Mouse (Mus musculus) layer of hippocampus, adult 18-20 months (tissue): Measurements from ENCODE around the gene Gprc5b. TPM values are rescaled to one million over a fixed set of nuclear protein-coding genes. Genes with fewer than 3 reads are reported as not detected.

Experiments used
- DNase-seq, 2 experiments: peaks; one replicate each; pipeline ENCODE4 v3.0.0; 2022; ENCODE audit warnings: low spot score in 2 of 2
- total RNA-seq, 2 experiments: library from RNA; stranded (reverse); gene quantifications; 2 replicates each; pipeline ENCODE4 v1.2.3; 2021

Gprc5b gene
- total RNA-seq, 2 experiments from 2014 or later: 139 to 155 TPM

DNA sequence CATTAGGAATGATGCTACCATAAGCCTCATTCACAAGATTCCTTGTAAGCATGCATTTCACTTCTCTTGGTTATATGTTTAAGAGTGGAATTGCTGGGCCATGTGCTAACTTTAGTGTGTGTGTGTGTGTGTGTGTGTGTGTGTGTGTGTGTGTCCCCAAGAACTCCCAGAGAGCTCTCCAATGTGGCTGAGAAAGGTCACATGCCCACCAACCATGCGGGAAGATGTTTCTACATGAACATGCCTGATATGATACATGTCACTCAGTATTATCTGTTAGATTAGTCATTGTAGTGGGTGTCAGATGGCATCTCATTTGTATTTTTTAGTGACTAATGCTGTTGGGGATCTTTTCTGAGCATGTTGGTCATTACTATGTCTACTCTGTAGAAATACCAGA is 40.0 kb downstream of the Gprc5b start:
- no peak for DNase-seq

DNA sequence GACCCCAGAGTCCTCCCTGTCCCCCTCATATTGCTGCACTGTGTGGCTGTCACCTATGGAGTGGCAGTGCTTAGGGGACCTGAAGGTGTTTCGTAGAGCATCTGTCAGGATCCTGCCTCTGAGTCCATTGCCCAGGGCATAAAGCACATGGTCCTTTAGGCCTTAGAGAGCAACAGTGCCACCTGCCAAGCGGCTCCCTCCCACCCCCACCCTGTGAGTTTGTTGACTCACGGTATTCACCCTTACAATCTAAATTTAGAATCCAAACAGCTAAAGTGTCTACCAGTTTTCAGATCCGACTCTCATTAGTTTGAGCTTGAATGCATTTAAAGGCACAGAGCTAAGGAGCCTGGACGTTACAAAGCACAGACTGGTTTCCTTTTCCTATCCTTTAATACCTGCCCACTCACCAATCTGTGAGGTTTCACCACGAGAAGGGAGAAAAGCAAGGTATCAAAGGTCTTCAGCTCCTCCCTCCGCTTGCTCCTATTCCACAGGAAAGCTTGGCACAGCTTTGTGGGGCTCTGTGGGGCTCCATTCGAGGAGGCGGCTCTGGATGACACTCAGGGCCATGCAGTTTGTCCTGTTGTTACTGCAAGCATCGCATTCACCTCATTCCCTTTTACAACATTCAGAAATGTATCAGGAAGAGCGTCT is 41.3 kb downstream of the Gprc5b start:
- no peak for DNase-seq

- DNase-seq: no peak
These were observed 45.3 kb downstream of the Gprc5b start for GRCm38 (mm10) chr7:118949749-118950148.

- DNase-seq: no peak
These were observed 46.2 kb downstream of the Gprc5b start for GRCm38 (mm10) chr7:118948677-118949282.

- no peak for DNase-seq
These were observed 47.8 kb downstream of the Gprc5b start for GRCm38 (mm10) chr7:118947241-118947640.

- no peak for DNase-seq
These were observed 50.1 kb downstream of the Gprc5b start for GRCm38 (mm10) chr7:118944884-118945283.

- no peak for DNase-seq
These were observed 51.8 kb downstream of the Gprc5b start for GRCm38 (mm10) chr7:118943170-118943569.

- DNase-seq: peak; percentile 80 to 90
These were observed 52.7 kb downstream of the Gprc5b start for GRCm38 (mm10) chr7:118942297-118942696.

- no peak for DNase-seq
These were observed 57.3 kb downstream of the Gprc5b start for GRCm38 (mm10) chr7:118937469-118938387.

GRCm38 (mm10) chr7:118936844-118937243 is 58.2 kb downstream of the Gprc5b start:
- DNase-seq: no peak

DNA sequence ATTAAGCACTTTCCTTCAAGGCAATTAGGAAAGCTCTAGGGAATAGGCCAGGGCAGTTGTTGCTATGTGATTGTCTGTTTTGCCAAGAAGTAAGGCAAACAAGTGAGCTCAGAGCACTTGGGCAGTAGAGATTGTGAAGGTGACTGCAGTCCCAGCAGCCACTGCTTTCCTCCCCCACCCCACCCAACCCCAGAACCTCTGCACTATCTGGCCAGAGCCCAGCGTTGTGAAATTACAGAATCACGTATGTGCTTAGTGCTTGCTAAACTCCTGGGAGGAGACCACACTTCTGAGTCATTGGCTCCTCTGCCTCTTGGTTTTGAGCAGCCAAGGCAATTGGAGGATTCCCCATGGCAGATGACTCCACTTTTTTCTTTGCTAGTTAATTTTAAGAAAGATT is 59.7 kb downstream of the Gprc5b start:
- DNase-seq: no peak

DNA sequence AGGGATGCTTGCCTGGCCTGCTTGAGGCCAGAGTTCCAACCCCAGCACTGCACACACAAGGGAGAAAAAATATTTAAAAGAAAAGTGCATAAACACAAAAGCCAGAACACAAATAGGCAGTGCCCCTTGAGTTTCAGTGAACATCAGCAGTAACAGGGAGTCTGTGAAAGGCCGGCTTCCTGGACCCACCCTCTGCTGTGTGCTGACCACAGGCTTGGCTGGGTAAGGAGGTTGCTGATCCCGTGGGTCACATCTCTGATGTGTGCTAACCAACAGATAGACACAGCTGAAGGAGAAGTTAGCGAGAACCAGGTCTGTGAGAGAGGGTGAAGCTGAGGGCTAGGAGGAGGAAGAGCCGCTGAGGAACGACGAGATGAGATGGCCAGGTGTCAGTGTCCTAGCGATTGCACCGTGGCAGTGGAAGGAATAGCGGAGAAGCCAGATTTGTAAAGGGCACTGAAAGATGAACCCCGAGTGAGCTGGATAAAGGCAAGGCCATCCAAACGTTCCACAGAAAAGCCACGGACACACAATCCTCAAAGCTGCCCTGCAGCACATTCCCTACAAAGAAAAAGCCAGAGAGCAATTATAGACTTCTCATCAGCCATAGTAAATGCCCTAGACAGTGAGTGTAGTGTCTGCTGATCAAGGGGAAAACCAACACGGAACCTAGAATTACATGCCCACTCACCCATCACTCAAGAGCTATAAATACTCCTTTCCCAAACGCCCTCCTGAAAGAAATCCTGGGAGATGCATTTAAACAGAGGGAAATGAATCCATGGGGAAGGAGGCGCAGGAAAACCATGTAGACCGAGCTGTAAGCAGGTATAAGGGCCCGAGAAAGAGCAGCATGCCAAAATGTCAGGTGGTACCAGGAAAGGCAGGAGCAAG is 63.3 kb downstream of the Gprc5b start:
- DNase-seq: no peak

GRCm38 (mm10) chr7:118929601-118930311 is 65.3 kb downstream of the Gprc5b start:
- DNase-seq: peak; percentile 34 to 63

DNA sequence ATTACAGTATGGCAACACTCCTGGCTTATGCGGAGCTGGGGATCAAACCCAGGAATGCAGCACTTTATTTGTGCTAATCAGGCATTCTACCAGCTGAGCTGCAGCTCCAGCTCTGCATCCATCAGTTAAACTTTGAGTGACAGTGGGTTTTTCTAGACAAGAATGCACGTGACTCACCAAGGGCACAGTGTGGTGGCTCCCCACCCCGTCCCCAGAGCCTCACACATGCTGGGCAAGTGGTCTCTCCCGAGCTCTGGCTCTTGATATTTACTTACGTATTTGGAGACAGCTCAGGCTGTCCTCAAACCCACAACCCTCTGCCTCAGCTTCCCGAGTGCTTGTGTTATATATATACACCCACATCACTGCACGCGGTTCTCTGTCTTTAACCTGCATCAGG is 66.1 kb downstream of the Gprc5b start:
- DNase-seq: no peak

- no peak for DNase-seq
These were observed 66.7 kb downstream of the Gprc5b start for GRCm38 (mm10) chr7:118928316-118928715.

GRCm38 (mm10) chr7:118927279-118927678 is 67.7 kb downstream of the Gprc5b start:
- no peak for DNase-seq

DNA sequence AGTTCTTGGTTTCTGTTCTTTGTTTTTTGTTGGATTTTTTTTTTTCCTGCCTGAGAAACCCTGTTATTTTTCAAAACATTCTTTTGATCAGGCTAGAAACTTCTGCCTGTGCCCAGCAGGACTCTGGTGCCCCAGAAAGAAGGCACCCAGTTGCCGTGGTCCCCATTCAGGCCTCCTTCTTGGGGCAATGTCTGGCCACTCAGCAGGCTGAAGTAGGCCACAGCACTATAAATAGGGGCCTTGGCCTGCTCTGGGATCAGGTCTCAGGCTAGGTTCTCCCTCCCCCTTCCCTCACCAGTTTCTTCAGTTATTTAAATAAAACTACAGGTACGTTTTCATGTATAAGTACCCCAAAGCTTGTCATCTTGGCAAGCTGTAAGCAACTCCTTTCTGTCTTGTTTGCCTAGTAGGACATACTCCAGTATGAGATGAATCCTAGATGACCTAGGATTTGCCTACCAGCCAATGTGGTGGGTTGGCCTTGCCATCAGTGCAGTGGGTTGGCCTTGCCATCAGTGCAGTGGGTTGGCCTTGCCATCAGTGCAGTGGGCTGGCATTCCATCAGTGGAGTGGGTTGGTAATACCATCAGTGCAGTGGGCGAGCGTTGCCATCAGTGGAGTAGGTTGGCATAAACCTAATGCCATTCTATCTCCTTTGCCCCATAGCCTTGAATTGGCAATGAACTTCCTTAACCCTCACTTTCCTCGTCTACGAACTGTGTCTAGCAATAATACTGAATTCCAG is 68.3 kb downstream of the Gprc5b start:
- peak; percentile 34 to 60 for DNase-seq

DNA sequence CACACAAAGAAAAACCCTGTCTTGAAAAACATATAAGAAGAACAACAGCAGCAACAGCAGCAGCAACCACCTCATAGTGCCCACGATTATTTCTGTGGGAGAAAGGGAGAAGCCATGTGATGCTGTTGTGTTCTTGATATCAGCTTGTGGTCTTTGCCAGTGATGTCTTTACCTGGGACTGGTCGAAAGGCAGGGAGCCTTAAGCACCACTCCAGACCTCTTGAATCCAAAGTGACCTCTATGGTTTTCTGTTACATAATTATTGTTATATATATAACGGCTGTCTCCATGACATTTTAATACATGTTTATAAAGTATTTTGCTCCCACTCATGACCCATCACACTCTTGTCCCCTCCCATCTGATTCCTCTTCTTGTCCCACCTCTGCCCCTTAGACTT is 69.5 kb downstream of the Gprc5b start:
- no peak for DNase-seq

GRCm38 (mm10) chr7:118922441-118923202 is 72.4 kb downstream of the Gprc5b start:
- no peak for DNase-seq
